Mouse (Mus musculus) CD4-positive, CD25-positive, alpha-beta regulatory T cell, adult 9 weeks (primary cell): ENCODE data around the gene Ccser1. TPM values are rescaled to one million over a fixed set of nuclear protein-coding genes. Genes with fewer than 3 reads are reported as not detected.

ENCODE experiments used
- polyA plus RNA-seq: library from polyadenylated mRNA; unstranded; fragments of 100-300 nt; shearing (Covaris generic); gene quantifications from one replicate; pipeline ENCODE4 v1.2.1, GENCODE M21; 2017

Ccser1 gene
- polyA plus RNA-seq: not detected

DNA sequence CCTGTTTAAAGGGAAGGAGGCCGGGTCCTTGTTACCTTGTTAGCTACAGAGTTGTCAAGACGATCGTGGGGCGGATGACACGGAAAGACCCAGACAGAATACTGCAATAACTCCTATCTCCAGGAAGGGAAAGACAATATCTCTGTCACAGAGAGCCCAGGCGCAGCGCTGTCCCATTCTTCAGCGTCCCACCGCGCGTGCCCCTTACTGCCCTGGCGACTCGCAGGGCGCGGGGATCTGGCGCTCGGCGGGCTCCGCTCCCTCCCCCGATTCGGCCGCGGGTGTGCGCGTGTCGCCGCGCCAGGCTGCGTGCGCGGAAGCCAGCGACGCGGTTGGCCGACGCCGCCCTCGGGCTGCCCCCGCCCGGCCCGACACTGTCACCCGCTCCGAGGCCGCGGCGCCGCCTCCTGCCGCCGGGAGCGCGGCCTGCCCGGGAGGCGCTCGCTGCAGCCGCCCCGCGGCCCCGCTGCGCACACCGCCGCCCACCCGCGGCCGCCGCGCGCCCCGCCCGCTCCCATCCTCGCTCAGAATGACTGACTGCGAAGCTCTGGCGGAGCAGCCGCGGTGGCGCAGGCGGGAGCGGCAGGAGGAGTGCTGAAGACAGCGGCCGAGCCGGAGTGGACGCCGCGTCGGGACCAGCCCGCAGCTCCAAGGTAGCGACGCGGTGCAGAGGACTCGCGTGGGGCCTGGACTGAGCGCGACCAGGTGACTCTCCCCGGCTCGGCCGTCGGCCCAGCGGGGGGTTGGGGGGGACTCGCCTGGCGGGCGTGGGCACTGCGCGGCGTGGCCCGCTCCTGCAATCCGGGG lies at the start of gene Ccser1:
Ccser1 (plus strand) TSS at position 376 of the 807 bp plus-strand sequence.

